Mouse (Mus musculus) liver, embryonic 14.5 days (tissue): ENCODE data around the gene Wnt6. TPM values are rescaled to one million over a fixed set of nuclear protein-coding genes. Genes with fewer than 3 reads are reported as not detected.

Experiments
- ATAC-seq: fragments of 200-750 bp; cut with Nextera tagmentation; 2 replicates; pipeline ENCODE4 v1.8.0; 2017; ENCODE audit warnings: moderate number of reproducible peaks, mild to moderate bottlenecking, moderate library complexity; ENCODE audit not compliant: insufficient read depth
- DNase-seq, 3 experiments: peaks; one replicate each; pipeline ENCODE4 v3.0.0-alpha.2; 2012 to 2013; ENCODE audit warnings: low read depth in 3 of 3, low spot score in 3 of 3
- H3K27ac ChIP-seq: fragments of 300-500 bp; sonication (generic); 2 replicates; pipeline ENCODE4 v1.5.1; 2014; ENCODE audit warnings: moderate library complexity, mild to moderate bottlenecking, control low read depth, inconsistent platforms
- H3K27me3 ChIP-seq: fragments of 300-500 bp; sonication (generic); 2 replicates; pipeline ENCODE4 v1.6.1; 2014; ENCODE audit warnings: mild to moderate bottlenecking, low read length, moderate library complexity; ENCODE audit not compliant: control insufficient read depth, insufficient read depth
- H3K36me3 ChIP-seq: fragments of 300-500 bp; sonication (generic); replicated peaks from 2 replicates; pipeline ENCODE4 v1.6.1; 2014; ENCODE audit warnings: low read depth; ENCODE audit not compliant: control insufficient read depth, insufficient read depth
- H3K4me1 ChIP-seq, 2 experiments: fragments of 200-500 bp in 1 of 2; fragments of 300-500 bp in 1 of 2; sonication (generic) in 1 of 2; replicated peaks; 2 replicates each; pipeline ENCODE4 v1.6.1; 2012 to 2014; ENCODE audit warnings: antibody characterized with exemption in 1 of 2, inconsistent platforms in 1 of 2, low read length in 1 of 2; ENCODE audit not compliant: control insufficient read depth in 2 of 2, insufficient read depth in 2 of 2
- H3K4me2 ChIP-seq: fragments of 300-500 bp; sonication (generic); 2 replicates; pipeline ENCODE4 v1.6.1; 2014; ENCODE audit warnings: low read depth, mild to moderate bottlenecking, control low read depth, moderate library complexity
- H3K4me3 ChIP-seq, 2 experiments: fragments of 200-500 bp in 1 of 2; fragments of 300-500 bp in 1 of 2; sonication (generic) in 1 of 2; 2 replicates each; pipeline ENCODE4 v1.5.1; 2012 to 2014; ENCODE audit warnings: low read depth in 2 of 2, low read length in 2 of 2, mild to moderate bottlenecking in 2 of 2, control low read depth in 1 of 2, inconsistent platforms in 1 of 2, moderate library complexity in 1 of 2; ENCODE audit not compliant: insufficient read depth in 1 of 2
- H3K9ac ChIP-seq: fragments of 300-500 bp; sonication (generic); replicated peaks from 2 replicates; pipeline ENCODE4 v1.6.1; 2014; ENCODE audit warnings: mild to moderate bottlenecking, control low read depth, moderate library complexity
- H3K9me3 ChIP-seq: fragments of 300-500 bp; sonication (generic); 2 replicates; pipeline ENCODE4 v1.6.1; 2016; ENCODE audit warnings: low read length, mixed read lengths; ENCODE audit not compliant: control insufficient read depth
- CTCF ChIP-seq: IDR thresholded peaks from 2 replicates; pipeline ENCODE4 v1.5.1; 2016; ENCODE audit warnings: antibody characterized with exemption, low read depth, control low read depth
- EP300 ChIP-seq: IDR thresholded peaks from 2 replicates; pipeline ENCODE4 v1.6.1; 2016; ENCODE audit warnings: antibody characterized with exemption, low read depth
- WGBS: fragments of 180-500 bp; shearing (Covaris S2); extraction: QIAGEN DNeasy Blood & Tissue Kit; methylation state at CpG from one replicate; pipeline ENCODE4 v1.1.7; 2014; ENCODE audit not compliant: insufficient replicate concordance; 5-methylcytosine and 5-hydroxymethylcytosine counted together
- polyA plus RNA-seq, 2 experiments: library from polyadenylated mRNA; depleted of rRNA in 1 of 2; stranded (reverse) in 1 of 2; unstranded in 1 of 2; fragments of >200 nt; fragmentation: Nextera tagmentation in 1 of 2; extraction: Ambion mirVana in 1 of 2; gene quantifications; 2 replicates each; pipeline versions ENCODE4 v1.2.1 to v1.2.3; 2012 to 2014

Gene Wnt6
- polyA plus RNA-seq, 2 experiments: 0.06 to 0.10 TPM

DNA sequence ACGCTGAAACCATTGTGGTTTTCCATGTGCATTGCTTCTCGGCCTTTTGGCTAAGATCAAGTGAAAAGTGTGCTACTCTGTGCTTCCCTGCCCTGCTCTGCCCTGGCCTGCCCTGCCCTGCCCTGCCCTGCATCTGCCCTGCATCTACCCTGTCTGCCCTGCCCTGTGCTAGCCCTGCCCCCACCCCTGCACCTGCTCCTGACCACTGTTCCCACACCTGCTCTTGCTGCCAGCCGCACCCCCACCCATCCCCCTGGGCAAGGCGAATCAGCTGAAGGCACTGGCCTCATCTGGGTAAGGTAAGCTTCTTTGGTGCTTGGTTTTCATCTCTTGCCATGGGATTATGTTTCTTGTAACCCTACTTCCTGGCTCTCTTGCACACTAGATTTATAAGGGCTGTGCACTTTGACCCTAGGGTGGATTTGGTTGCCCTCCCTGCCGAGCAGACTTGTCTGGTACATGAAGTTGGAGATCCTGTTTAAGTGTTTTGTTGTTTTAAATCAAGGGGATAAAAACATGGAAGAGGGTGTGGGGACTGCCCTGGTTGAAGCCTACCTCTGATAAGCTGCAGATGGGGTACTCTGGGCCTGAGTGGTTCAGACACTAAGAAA lies 17.4 kb upstream of the Wnt6 start:
- no peak for TF ChIP-seq CTCF
- no peak for TF ChIP-seq EP300
- H3K9me3 ChIP-seq: no peaks in the 10 kb centered on the region
- H3K4me3 ChIP-seq: no peak overlapping the region
- no peak for DNase-seq
- 48% methylated on average over 5 of the region's 5 CpGs for WGBS
- no peaks in the 10 kb centered on the region for H3K36me3 ChIP-seq
- H3K27ac ChIP-seq: no peak overlapping the region
- H3K27me3 ChIP-seq: no peaks in the 10 kb centered on the region
- H3K4me2 ChIP-seq: no peak overlapping the region
- H3K9ac ChIP-seq: no peak overlapping the region
- ATAC-seq: no peak
- no peaks in the 10 kb centered on the region for H3K4me1 ChIP-seq

DNA sequence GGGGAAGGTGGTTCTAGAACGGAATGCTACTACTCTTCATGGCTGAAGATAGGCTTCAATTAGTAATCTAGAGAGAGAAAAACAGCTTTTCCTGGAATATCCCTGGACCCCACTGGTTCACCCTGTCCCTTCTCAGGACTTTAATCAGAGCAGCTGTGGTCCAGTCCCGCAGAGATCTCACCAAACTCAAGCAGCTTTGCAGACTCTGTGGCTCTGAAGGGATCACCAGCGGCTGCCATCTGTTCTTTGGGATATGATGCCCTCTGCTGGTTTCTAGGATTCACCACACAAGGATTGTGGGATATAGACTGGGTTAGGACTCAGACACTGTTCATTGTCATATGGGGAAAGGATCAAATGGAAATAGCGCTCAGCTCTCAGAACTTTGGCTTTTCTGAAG lies 11.9 kb upstream of the Wnt6 start:
- no peak for ATAC-seq
- no peak for TF ChIP-seq EP300
- TF ChIP-seq CTCF: peak; percentile 59
- H3K36me3 ChIP-seq: no peaks in the 10 kb centered on the region
- no peaks in the 10 kb centered on the region for H3K9me3 ChIP-seq
- no peak overlapping the region for H3K4me2 ChIP-seq
- DNase-seq: peak in 1 of 3 experiments; percentile 16
- 20% methylated on average over 4 of the region's 4 CpGs for WGBS
- H3K9ac ChIP-seq: no peak overlapping the region
- no peaks in the 10 kb centered on the region for H3K4me1 ChIP-seq
- H3K4me3 ChIP-seq: no peak overlapping the region
- no peaks in the 10 kb centered on the region for H3K27me3 ChIP-seq
- no peak overlapping the region for H3K27ac ChIP-seq

DNA sequence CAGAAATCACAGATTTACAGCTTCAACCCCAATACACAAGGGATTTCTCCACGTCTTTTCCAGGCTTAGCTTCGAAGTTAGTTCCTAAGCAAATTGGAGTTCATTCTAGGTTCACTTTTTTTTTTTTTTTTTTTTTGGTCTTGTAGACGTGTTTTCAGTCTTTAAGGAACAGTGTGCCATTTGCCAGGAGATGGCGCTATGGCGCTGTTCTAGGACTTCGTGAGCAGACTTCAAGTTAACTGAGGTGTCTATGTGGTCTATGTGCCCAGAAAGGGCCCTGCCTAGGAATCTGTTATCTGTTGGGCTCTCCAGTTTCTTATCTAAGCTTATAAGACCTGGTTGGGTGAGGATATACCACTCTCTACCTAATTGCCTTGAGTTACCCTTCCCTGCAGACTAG lies 8.6 kb upstream of the Wnt6 start:
- DNase-seq: peak; percentile 39 to 47 (median 45)
- no peak for ATAC-seq
- Histone ChIP-seq H3K9ac (no peak overlapping the region), H3K4me1 (no peaks in the 10 kb centered on the region), H3K9me3 (no peaks in the 10 kb centered on the region), H3K4me3 (no peak overlapping the region), H3K27ac (no peak overlapping the region), H3K4me2 (no peak overlapping the region), H3K36me3 (no peaks in the 10 kb centered on the region), H3K27me3 (no peaks in the 10 kb centered on the region; the same call in 1 of the 2 replicates)
- TF ChIP-seq EP300 (no peak), CTCF (peak; percentile 50)
- 4% methylated on average over 6 of the region's 6 CpGs for WGBS

DNA sequence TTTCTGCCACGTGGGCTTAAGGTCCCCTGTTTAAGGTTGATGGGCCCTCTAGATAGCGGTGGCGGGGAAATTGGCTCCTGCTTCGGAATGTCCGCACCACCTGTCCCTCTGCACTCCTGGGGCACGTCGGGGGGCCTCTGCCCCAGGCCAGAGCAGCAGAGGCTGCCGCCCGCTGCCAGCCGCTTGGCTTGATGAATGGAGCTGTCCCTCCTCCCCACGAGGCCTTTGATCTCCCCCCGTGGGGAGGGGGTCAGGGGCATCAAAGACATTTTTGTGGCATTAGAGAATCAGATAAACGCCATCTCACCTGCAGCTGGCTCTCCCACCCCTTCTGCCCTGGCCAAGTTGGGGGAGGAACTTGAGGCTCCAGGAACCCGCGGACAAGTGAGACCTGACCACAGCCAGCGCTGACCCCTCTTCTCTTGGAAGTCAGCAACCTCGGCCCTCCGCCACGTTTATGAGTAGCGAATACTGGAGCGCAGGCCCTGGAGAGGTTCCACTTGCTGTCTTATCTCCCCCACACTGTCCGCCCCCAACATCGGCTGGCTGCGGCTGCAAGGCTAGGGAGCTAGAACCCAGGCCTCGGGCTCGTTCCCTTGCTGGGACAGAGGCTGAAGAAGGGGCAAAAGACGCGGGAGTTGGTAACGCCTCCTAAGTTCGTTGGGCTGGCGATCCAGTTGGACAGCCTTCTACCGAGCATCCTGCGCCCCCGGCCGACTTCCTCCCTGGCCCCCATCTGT lies 795 bp upstream of the Wnt6 start:
- ATAC-seq: no peak
- H3K4me2 ChIP-seq: no peak overlapping the region; the same call in 1 of the 2 replicates
- WGBS: 4% methylated on average over 35 of the region's 35 CpGs
- H3K27me3 ChIP-seq: peaks cover 67% of the 10 kb centered on the region
- no peaks in the 10 kb centered on the region for H3K9me3 ChIP-seq
- TF ChIP-seq EP300 (no peak), CTCF (no peak)
- DNase-seq: no peak
- no peaks in the 10 kb centered on the region for H3K36me3 ChIP-seq
- no peak overlapping the region for H3K27ac ChIP-seq
- H3K4me1 ChIP-seq: no peaks in the 10 kb centered on the region; a peak in 1 of 4 replicates
- no peak overlapping the region for H3K4me3 ChIP-seq
- H3K9ac ChIP-seq: no peak overlapping the region

DNA sequence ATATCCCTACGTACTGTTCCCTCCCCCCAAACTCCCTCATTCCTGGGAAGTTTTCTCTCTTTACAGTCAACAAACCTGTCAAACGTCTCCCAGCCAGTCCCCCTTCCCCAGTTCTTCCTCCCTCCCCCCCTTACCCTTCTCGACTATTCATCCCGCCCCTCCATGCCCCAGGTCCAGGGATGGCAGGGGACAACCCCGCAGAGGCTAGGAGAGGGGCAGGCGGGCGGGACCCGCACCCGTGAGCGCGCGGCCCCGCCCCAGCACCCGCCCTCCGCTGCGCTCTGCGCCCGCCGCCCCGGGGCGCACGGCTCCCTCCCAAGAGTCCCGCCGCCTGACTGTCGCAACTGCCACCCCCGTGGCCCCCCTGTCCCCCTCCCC lies 236 bp upstream of the Wnt6 start:
- peaks cover 67% of the 10 kb centered on the region for H3K27me3 ChIP-seq
- no peaks in the 10 kb centered on the region; a peak in 1 of 4 replicates for H3K4me1 ChIP-seq
- H3K36me3 ChIP-seq: no peaks in the 10 kb centered on the region
- no peaks in the 10 kb centered on the region for H3K9me3 ChIP-seq
- no peak for ATAC-seq
- 3% methylated on average over 24 of the region's 26 CpGs for WGBS
- H3K9ac ChIP-seq: no peak overlapping the region
- H3K4me2 ChIP-seq: peak overlapping the region; percentile 34
- DNase-seq: no peak
- TF ChIP-seq CTCF (no peak), EP300 (no peak)
- peak overlapping the region in 1 of 2 experiments; percentile 8; a peak in 1 of 4 replicates for H3K4me3 ChIP-seq
- no peak overlapping the region for H3K27ac ChIP-seq
